Mouse (Mus musculus) lung, adult 2 months (tissue): Measurements from ENCODE around the gene Scube3. TPM values are rescaled to one million over a fixed set of nuclear protein-coding genes. Genes with fewer than 3 reads are reported as not detected.

Source experiments
- DNase-seq: peaks from one replicate; pipeline ENCODE4 v3.0.0; 2022
- H3K4me1 ChIP-seq: fragments of 200-500 bp; 2 replicates; pipeline ENCODE4 v1.6.1; 2011; ENCODE audit warnings: low read length; ENCODE audit not compliant: control insufficient read depth, insufficient read depth
- H3K4me3 ChIP-seq: fragments of 200-500 bp; replicated peaks from 2 replicates; pipeline ENCODE3; 2011; ENCODE audit warnings: low read depth, mild to moderate bottlenecking, control low read depth, low read length; ENCODE audit errors: extremely low read depth
- CTCF ChIP-seq: fragments of 200-500 bp; IDR thresholded peaks from 2 replicates; pipeline ENCODE4 v1.5.1; 2011; ENCODE audit warnings: mild to moderate bottlenecking, low read length, control low read depth; ENCODE audit not compliant: insufficient read depth
- POLR2A ChIP-seq: fragments of 200-500 bp; IDR thresholded peaks from 2 replicates; pipeline ENCODE4 v1.6.1; 2011; ENCODE audit warnings: low read depth, mild to moderate bottlenecking, control low read depth, low read length, borderline replicate concordance; ENCODE audit errors: extremely low read depth
- WGBS: fragments of 180-500 bp; shearing (Covaris S2); methylation state at CpG from one replicate; pipeline ENCODE4 v1.1.7; 2018; 5-methylcytosine and 5-hydroxymethylcytosine counted together
- polyA plus RNA-seq: library from polyadenylated mRNA; depleted of rRNA; stranded (reverse); fragments of >200 nt; gene quantifications from 2 replicates; pipeline ENCODE4 v1.2.3, GENCODE M21; 2012

Scube3 gene
- polyA plus RNA-seq, 1 experiment = 3.6 TPM

- H3K4me1 ChIP-seq = no peaks in the 10 kb centered on the region
- no peak overlapping the region for H3K4me3 ChIP-seq
- no peak for DNase-seq
- WGBS = 57% methylated on average over 6 of the region's 6 CpGs
- TF ChIP-seq CTCF (no peak), POLR2A (no peak)
These were observed 37.5 kb upstream of the Scube3 start for GRCm38 (mm10) chr17:28104416-28104815.

- WGBS = 75% methylated on average over 6 of the region's 6 CpGs
- Histone ChIP-seq H3K4me3 (no peak overlapping the region), H3K4me1 (no peaks in the 10 kb centered on the region)
- no peak for DNase-seq
- TF ChIP-seq CTCF = peak; percentile 19; the same call in 1 of the 2 replicates
- TF ChIP-seq POLR2A = no peak
These were observed 35.6 kb upstream of the Scube3 start for GRCm38 (mm10) chr17:28106352-28106751.

GRCm38 (mm10) chr17:28107275-28107674, 34.7 kb upstream of the Scube3 start:
- TF ChIP-seq POLR2A (no peak), CTCF (no peak)
- no peak overlapping the region for H3K4me3 ChIP-seq
- DNase-seq = no peak
- H3K4me1 ChIP-seq = no peaks in the 10 kb centered on the region
- WGBS = 30% methylated on average over 14 of the region's 14 CpGs

GRCm38 (mm10) chr17:28112266-28112665, 29.7 kb upstream of the Scube3 start:
- TF ChIP-seq CTCF = no peak
- DNase-seq = no peak
- WGBS = 79% methylated on average over 8 of the region's 8 CpGs
- Histone ChIP-seq H3K4me1 (no peaks in the 10 kb centered on the region), H3K4me3 (no peak overlapping the region)

GRCm38 (mm10) chr17:28116335-28116734, 25.6 kb upstream of the Scube3 start:
- TF ChIP-seq POLR2A = no peak
- TF ChIP-seq CTCF = no peak
- 88% methylated on average over 9 of the region's 9 CpGs for WGBS
- no peak for DNase-seq
- Histone ChIP-seq H3K4me3 (no peak overlapping the region), H3K4me1 (no peaks in the 10 kb centered on the region)

GRCm38 (mm10) chr17:28117451-28118209, 24.3 kb upstream of the Scube3 start:
- TF ChIP-seq POLR2A (no peak), CTCF (no peak)
- Histone ChIP-seq H3K4me3 (no peak overlapping the region), H3K4me1 (no peaks in the 10 kb centered on the region)
- 32% methylated on average over 19 of the region's 19 CpGs for WGBS
- DNase-seq = no peak

- DNase-seq = no peak
- Histone ChIP-seq H3K4me3 (no peak overlapping the region), H3K4me1 (no peaks in the 10 kb centered on the region)
- no peak for TF ChIP-seq POLR2A
- TF ChIP-seq CTCF = no peak
- WGBS = 85% methylated on average over 5 of the region's 5 CpGs
These were observed 21.5 kb upstream of the Scube3 start for GRCm38 (mm10) chr17:28120460-28120859.

- H3K4me1 ChIP-seq = no peaks in the 10 kb centered on the region
- no peak overlapping the region for H3K4me3 ChIP-seq
- DNase-seq = no peak
- 71% methylated on average over 13 of the region's 13 CpGs for WGBS
- no peak for TF ChIP-seq CTCF
- TF ChIP-seq POLR2A = no peak
These were observed 19.0 kb upstream of the Scube3 start for GRCm38 (mm10) chr17:28122949-28123348.

GRCm38 (mm10) chr17:28123627-28124026, 18.3 kb upstream of the Scube3 start:
- no peaks in the 10 kb centered on the region for H3K4me1 ChIP-seq
- TF ChIP-seq CTCF (no peak), POLR2A (no peak)
- no peak overlapping the region for H3K4me3 ChIP-seq
- 69% methylated on average over 7 of the region's 7 CpGs for WGBS
- DNase-seq = no peak

- 53% methylated on average over 8 of the region's 8 CpGs for WGBS
- TF ChIP-seq POLR2A = no peak
- TF ChIP-seq CTCF = no peak
- Histone ChIP-seq H3K4me3 (no peak overlapping the region), H3K4me1 (no peaks in the 10 kb centered on the region)
- no peak for DNase-seq
These were observed 17.6 kb upstream of the Scube3 start for GRCm38 (mm10) chr17:28124368-28124767.
